Mouse (Mus musculus) midbrain, embryonic 14.5 days (tissue): ENCODE measurements around the gene Lrrc25. TPM values are rescaled to one million over a fixed set of nuclear protein-coding genes. Genes with fewer than 3 reads are reported as not detected.

Experiments
- ATAC-seq: fragments of 200-750 bp; cut with Nextera tagmentation; 2 replicates; pipeline ENCODE4 v1.8.0; 2017; ENCODE audit warnings: moderate number of reproducible peaks, moderate library complexity; ENCODE audit not compliant: low FRiP score, low TSS enrichment
- DNase-seq: peaks from one replicate; pipeline ENCODE4 v3.0.0-alpha.2; 2015
- H3K27ac ChIP-seq: fragments of 300-500 bp; sonication (generic); replicated peaks from 2 replicates; pipeline ENCODE4 v1.5.1; 2014; ENCODE audit warnings: mild to moderate bottlenecking, low read depth, low read length, moderate library complexity
- H3K27me3 ChIP-seq: fragments of 300-500 bp; sonication (generic); 2 replicates; pipeline ENCODE4 v1.6.1; 2014; ENCODE audit warnings: low read length, control low read depth, mixed read lengths; ENCODE audit not compliant: control insufficient read depth, insufficient read depth
- H3K36me3 ChIP-seq: fragments of 300-500 bp; sonication (generic); 2 replicates; pipeline ENCODE4 v1.6.1; 2014; ENCODE audit warnings: low read length, control low read depth; ENCODE audit not compliant: control insufficient read depth, insufficient read depth
- H3K4me1 ChIP-seq: fragments of 300-500 bp; sonication (generic); 2 replicates; pipeline ENCODE4 v1.6.1; 2014; ENCODE audit warnings: mild to moderate bottlenecking, antibody characterized with exemption, low read length, control low read depth; ENCODE audit not compliant: control insufficient read depth, insufficient read depth
- H3K4me2 ChIP-seq: fragments of 300-500 bp; sonication (generic); 2 replicates; pipeline ENCODE4 v1.6.1; 2014; ENCODE audit warnings: mild to moderate bottlenecking, low read length, moderate library complexity
- H3K4me3 ChIP-seq: fragments of 300-500 bp; sonication (generic); replicated peaks from 2 replicates; pipeline ENCODE4 v1.5.1; 2014; ENCODE audit warnings: low read depth, low read length
- H3K9ac ChIP-seq: fragments of 300-500 bp; sonication (generic); replicated peaks from 2 replicates; pipeline ENCODE4 v1.6.1; 2014; ENCODE audit warnings: mild to moderate bottlenecking, low read length, moderate library complexity
- H3K9me3 ChIP-seq: fragments of 300-500 bp; sonication (generic); 2 replicates; pipeline ENCODE4 v1.6.1; 2016; ENCODE audit warnings: low read length, control low read depth, mixed read lengths; ENCODE audit not compliant: control insufficient read depth
- whole genome bisulfite sequencing: fragments of 180-500 bp; shearing (Covaris S2); extraction: QIAGEN DNeasy Blood & Tissue Kit; methylation state at CpG from one replicate; pipeline ENCODE4 v1.1.7; 2014; 5-methylcytosine and 5-hydroxymethylcytosine counted together
- polyA plus RNA-seq: library from polyadenylated mRNA; unstranded; fragments of >200 nt; fragmentation: Nextera tagmentation; extraction: Ambion mirVana; gene quantifications from 2 replicates; pipeline ENCODE4 v1.2.1, GENCODE M21; 2014

Gene Lrrc25
- 0.34 and 1.1 TPM in 2 replicates for polyA plus RNA-seq

DNA sequence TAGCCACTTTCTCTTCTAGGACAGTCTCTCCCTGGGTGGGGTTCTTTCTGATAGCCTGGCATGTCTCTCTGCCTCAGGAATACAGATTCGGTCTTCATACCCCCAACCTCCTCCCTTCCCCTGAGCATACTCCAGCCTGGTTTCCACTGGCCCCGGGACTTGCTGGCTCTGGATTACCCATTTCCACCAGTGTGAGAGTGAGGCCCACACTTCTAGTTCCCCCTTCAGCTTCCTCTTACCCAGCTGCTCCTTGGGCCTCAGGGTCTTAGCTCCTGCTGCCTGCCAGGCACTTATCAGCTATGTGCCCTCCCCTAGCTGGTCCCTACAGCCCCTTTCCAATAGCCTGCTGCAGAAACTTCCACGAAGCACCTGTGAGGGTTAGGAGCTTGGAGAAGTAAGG lies at the start of gene Lrrc25:
Gene Lrrc25 (plus strand): TSS at position 262 of the 400 bp plus-strand sequence.
- H3K4me3 ChIP-seq = no peak within 1 kb of the TSS
- H3K27ac ChIP-seq = no peak within 1 kb of the TSS
- peaks cover 5% of the 10 kb centered on the region for H3K4me1 ChIP-seq
- no peak for ATAC-seq
- no peaks in the 10 kb centered on the region for H3K36me3 ChIP-seq
- H3K9ac ChIP-seq = no peak within 1 kb of the TSS
- H3K9me3 ChIP-seq = no peaks in the 10 kb centered on the region
- DNase-seq = no peak
- WGBS = 90% methylated on average over 3 of the region's 3 CpGs
- H3K4me2 ChIP-seq = no peak within 1 kb of the TSS
- no peaks in the 10 kb centered on the region for H3K27me3 ChIP-seq

GRCm38 (mm10) chr8:70570360-70570759 lies 45.6 kb upstream of the Lrrc25 start:
- H3K9ac ChIP-seq = no peak overlapping the region

GRCm38 (mm10) chr8:70570990-70571389 lies 45.0 kb upstream of the Lrrc25 start:
- 82% methylated on average over 6 of the region's 6 CpGs for WGBS
- Histone ChIP-seq H3K4me3 (no peak overlapping the region), H3K36me3 (0 out of 2 replicates have a peak, but pooled peaks cover 11% of the 10 kb centered on the region), H3K27me3 (no peaks in the 10 kb centered on the region), H3K9me3 (no peaks in the 10 kb centered on the region), H3K4me1 (no peaks in the 10 kb centered on the region), H3K4me2 (no peak overlapping the region), H3K9ac (no peak overlapping the region), H3K27ac (no peak overlapping the region)
- no peak for ATAC-seq
- no peak for DNase-seq

More at GRCm38 (mm10) chr8:70570360-70570759, 45.6 kb upstream of the Lrrc25 start:
- ATAC-seq = no peak
- no peaks in the 10 kb centered on the region for H3K27me3 ChIP-seq
- DNase-seq = no peak
- H3K4me2 ChIP-seq = no peak overlapping the region
- H3K4me3 ChIP-seq = no peak overlapping the region
- 0 out of 2 replicates have a peak, but pooled peaks cover 11% of the 10 kb centered on the region for H3K36me3 ChIP-seq
- no peaks in the 10 kb centered on the region for H3K9me3 ChIP-seq
- no peaks in the 10 kb centered on the region for H3K4me1 ChIP-seq
- H3K27ac ChIP-seq = no peak overlapping the region

DNA sequence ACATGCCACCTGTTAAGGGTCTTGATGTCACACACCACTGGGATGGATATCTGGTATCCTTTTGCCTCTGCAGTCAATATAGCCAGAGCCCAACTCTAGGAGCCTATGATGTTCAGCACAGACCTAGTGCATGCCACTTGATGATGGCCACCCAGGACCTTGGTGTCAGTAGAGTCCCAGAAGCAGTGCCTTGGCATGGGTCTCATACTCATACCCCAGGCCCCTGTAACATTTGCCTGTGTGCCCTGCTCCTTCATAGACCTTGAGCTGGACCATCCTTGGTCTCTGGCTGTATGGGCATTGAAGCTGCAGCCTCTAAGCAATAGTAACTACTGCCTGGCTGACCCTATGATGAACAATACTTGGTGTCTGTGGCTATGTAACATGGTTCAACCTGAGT lies 41.7 kb upstream of the Lrrc25 start:
- Histone ChIP-seq H3K27me3 (no peaks in the 10 kb centered on the region), H3K9ac (no peak overlapping the region), H3K4me3 (no peak overlapping the region), H3K27ac (no peak overlapping the region), H3K4me2 (no peak overlapping the region), H3K9me3 (no peaks in the 10 kb centered on the region), H3K4me1 (no peaks in the 10 kb centered on the region), H3K36me3 (peaks cover 26% of the 10 kb centered on the region)
- DNase-seq (no peak), ATAC-seq (no peak)

- H3K27me3 ChIP-seq = no peaks in the 10 kb centered on the region
- no peak overlapping the region for H3K4me2 ChIP-seq
- ATAC-seq = no peak
- no peaks in the 10 kb centered on the region for H3K4me1 ChIP-seq
- no peaks in the 10 kb centered on the region for H3K9me3 ChIP-seq
- WGBS = 82% methylated on average over 4 of the region's 4 CpGs
- peaks cover 25% of the 10 kb centered on the region for H3K36me3 ChIP-seq
- DNase-seq = no peak
- H3K9ac ChIP-seq = no peak overlapping the region
- H3K27ac ChIP-seq = no peak overlapping the region
- no peak overlapping the region for H3K4me3 ChIP-seq
Observed at GRCm38 (mm10) chr8:70574915-70575314, 41.0 kb upstream of the Lrrc25 start.

GRCm38 (mm10) chr8:70577207-70577606 lies 38.7 kb upstream of the Lrrc25 start:
- WGBS = 96% methylated on average over 3 of the region's 3 CpGs
- no peak overlapping the region for H3K9ac ChIP-seq
- no peak for ATAC-seq
- DNase-seq = no peak
- no peaks in the 10 kb centered on the region for H3K4me1 ChIP-seq
- H3K36me3 ChIP-seq = peaks cover 48% of the 10 kb centered on the region
- H3K4me2 ChIP-seq = no peak overlapping the region
- no peaks in the 10 kb centered on the region for H3K27me3 ChIP-seq
- H3K27ac ChIP-seq = no peak overlapping the region
- no peak overlapping the region for H3K4me3 ChIP-seq
- H3K9me3 ChIP-seq = no peaks in the 10 kb centered on the region

- DNase-seq = no peak
- no peak for ATAC-seq
- Histone ChIP-seq H3K27ac (no peak overlapping the region), H3K9me3 (no peaks in the 10 kb centered on the region), H3K4me1 (no peaks in the 10 kb centered on the region), H3K9ac (no peak overlapping the region), H3K27me3 (no peaks in the 10 kb centered on the region), H3K36me3 (peaks cover 85% of the 10 kb centered on the region), H3K4me2 (no peak overlapping the region), H3K4me3 (no peak overlapping the region)
- WGBS = 91% methylated on average over 18 of the region's 18 CpGs
Observed at GRCm38 (mm10) chr8:70583476-70584387, 32.2 kb upstream of the Lrrc25 start.

- WGBS = 94% methylated on average over 9 of the region's 9 CpGs
- Histone ChIP-seq H3K4me1 (no peaks in the 10 kb centered on the region), H3K36me3 (peaks cover 89% of the 10 kb centered on the region), H3K9ac (no peak overlapping the region), H3K27me3 (no peaks in the 10 kb centered on the region), H3K9me3 (no peaks in the 10 kb centered on the region), H3K4me3 (no peak overlapping the region), H3K4me2 (no peak overlapping the region), H3K27ac (no peak overlapping the region)
- ATAC-seq (no peak), DNase-seq (no peak)
Observed at GRCm38 (mm10) chr8:70584606-70585257, 31.2 kb upstream of the Lrrc25 start.
